Mouse (Mus musculus) embryonic fibroblast, embryonic 13.5 days (primary cell): ENCODE results near the gene Ncor1.

ENCODE experiments used
- CTCF ChIP-seq: IDR thresholded peaks from 2 replicates; pipeline ENCODE4 v1.5.1; 2011; ENCODE audit warnings: mild to moderate bottlenecking, control low read depth, low read length, moderate library complexity, borderline replicate concordance; ENCODE audit not compliant: insufficient read depth
- POLR2A ChIP-seq: IDR thresholded peaks from 2 replicates; pipeline ENCODE4 v1.6.1; 2011; ENCODE audit warnings: low read depth, mild to moderate bottlenecking, control low read depth, low read length, moderate library complexity

DNA sequence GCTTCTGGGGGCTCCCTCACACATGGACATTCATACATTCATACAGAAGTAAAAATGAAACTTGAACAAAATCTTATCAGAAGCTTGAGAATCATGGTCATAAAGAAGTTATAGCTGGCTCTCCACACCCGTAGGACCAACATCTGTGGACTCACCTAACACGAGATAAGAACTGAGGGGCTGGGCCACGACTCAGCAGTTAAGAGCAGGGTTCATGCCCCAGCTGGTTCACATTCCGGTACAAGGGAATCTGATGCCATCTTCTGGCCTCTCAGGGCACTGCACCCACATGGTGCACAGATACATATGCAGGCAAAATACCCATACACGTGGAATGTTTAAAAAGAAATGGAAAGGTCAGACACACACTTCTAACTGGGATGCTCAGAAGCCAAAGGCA, 180.3 kb downstream of the Ncor1 start:
- TF ChIP-seq CTCF (peak; percentile 75; the same call in 1 of the 2 replicates), POLR2A (no peak)
